Mouse (Mus musculus): Measurements from ENCODE around the gene Atg13. TPM values are rescaled to one million over a fixed set of nuclear protein-coding genes. Genes with fewer than 3 reads are reported as not detected.

Atg13 gene
- total RNA-seq (2023) = 29.4 and 45.6 TPM in 2 replicates

GRCm38 (mm10) chr2:91710272-91711234 is at the start of gene Atg13, which contains the start of gene Harbi1:
TSS of gene Atg13 (minus strand) at chr2:91710576.
TSS of gene Harbi1 (plus strand) at chr2:91710852.

GRCm38 (mm10) chr2:91729971-91730821 is 19.8 kb upstream of the Atg13 start, which contains the start of gene Ambra1:
TSS of gene Ambra1 (plus strand) at chr2:91730134.

GRCm38 (mm10) chr2:91649553-91650359 is 60.6 kb downstream of the Atg13 start, which contains the start of the genes Zfp408 and Arhgap1:
TSS of gene Zfp408 (minus strand) at chr2:91649791.
TSS of gene Arhgap1 (plus strand) at chr2:91649860.

GRCm38 (mm10) chr2:91636229-91636628 is 74.1 kb downstream of the Atg13 start, which contains the start of gene F2:
TSS of gene F2 (minus strand) at chr2:91636414.

Other genes with a start within 250 kb of the Atg13 start
- 41.0 and 51.5 TPM in 2 replicates for gene Ckap5, start 183.8 kb downstream of the Atg13 start, total RNA-seq (2023)
- 0.13 TPM in 1 of 2 replicates, not detected in the other for gene F2, start 74.2 kb downstream of the Atg13 start, total RNA-seq (2023)
- 20.0 and 28.2 TPM in 2 replicates for gene Zfp408, start 60.8 kb downstream of the Atg13 start, total RNA-seq (2023)
- gene Arhgap1, start 60.7 kb downstream of the Atg13 start, total RNA-seq (2023) = 86.6 and 101 TPM in 2 replicates
- gene Harbi1, start 276 bp upstream of the Atg13 start, total RNA-seq (2023) = 2.7 and 3.4 TPM in 2 replicates
- gene Ambra1, start 19.6 kb upstream of the Atg13 start, total RNA-seq (2023) = 30.6 and 43.0 TPM in 2 replicates
- gene Chrm4, start 216.7 kb upstream of the Atg13 start, total RNA-seq (2023) = not detected in 2 replicates
- gene Mdk, start 221.7 kb upstream of the Atg13 start, total RNA-seq (2023) = 1.7 and 3.5 TPM in 2 replicates
- not detected in 2 replicates for gene Gm9821, start 235.1 kb upstream of the Atg13 start, total RNA-seq (2023)